Mouse (Mus musculus): Measurements from ENCODE around the gene Ophn1.

GRCm38 (mm10) chrX:98774247-98774950 is 116.4 kb downstream of the Ophn1 start:
- TF ChIP-seq CTCF (conservative IDR thresholded peaks at IDR 0.05; ENCODE audit: insufficient read depth, insufficient read length, low read depth, low read length) (no peak), POLR2A (IDR thresholded peaks at IDR 0.05; ENCODE audit: low read depth, low read length) (no peak)
